Mouse (Mus musculus) midbrain, postnatal 0 days (tissue): ENCODE measurements around the gene Sdhaf3. TPM values are rescaled to one million over a fixed set of nuclear protein-coding genes. Genes with fewer than 3 reads are reported as not detected.
"Not testable (repeated sequence)": the region's sequence is repeated elsewhere in the genome, so short reads cannot be mapped to it uniquely, and the experiment has no call there.

Source experiments
- ATAC-seq: fragments of 200-750 bp; cut with Nextera tagmentation; 2 replicates; pipeline ENCODE4 v1.8.0; 2017; ENCODE audit warnings: moderate number of reproducible peaks, mild to moderate bottlenecking, moderate TSS enrichment, moderate library complexity; ENCODE audit not compliant: low FRiP score
- DNase-seq: peaks from one replicate; pipeline ENCODE4 v3.0.0-alpha.2; 2015; ENCODE audit warnings: low spot score
- H3K27ac ChIP-seq: fragments of 300-500 bp; sonication (generic); 2 replicates; pipeline ENCODE4 v1.5.1; 2014; ENCODE audit warnings: low read depth, mild to moderate bottlenecking, low read length, mixed read lengths
- H3K27me3 ChIP-seq: fragments of 300-500 bp; sonication (generic); 2 replicates; pipeline ENCODE4 v1.6.1; 2014; ENCODE audit warnings: low read length, control low read depth, mixed read lengths; ENCODE audit not compliant: insufficient read depth
- H3K36me3 ChIP-seq: fragments of 300-500 bp; sonication (generic); 2 replicates; pipeline ENCODE4 v1.6.1; 2014; ENCODE audit warnings: low read length, control low read depth, mixed read lengths; ENCODE audit not compliant: insufficient read depth
- H3K4me1 ChIP-seq: fragments of 300-500 bp; sonication (generic); 2 replicates; pipeline ENCODE4 v1.6.1; 2014; ENCODE audit warnings: mild to moderate bottlenecking, control low read depth, antibody characterized with exemption, low read length, mixed read lengths; ENCODE audit not compliant: insufficient read depth
- H3K4me2 ChIP-seq: fragments of 300-500 bp; sonication (generic); 2 replicates; pipeline ENCODE4 v1.6.1; 2014; ENCODE audit warnings: low read depth, mild to moderate bottlenecking, low read length, mixed read lengths; ENCODE audit not compliant: poor library complexity, severe bottlenecking
- H3K4me3 ChIP-seq: fragments of 300-500 bp; sonication (generic); 2 replicates; pipeline ENCODE4 v1.5.1; 2014; ENCODE audit warnings: low read depth, mild to moderate bottlenecking, low read length, moderate library complexity
- H3K9ac ChIP-seq: fragments of 300-500 bp; sonication (generic); replicated peaks from 2 replicates; pipeline ENCODE4 v1.6.1; 2014; ENCODE audit warnings: mild to moderate bottlenecking, low read length, moderate library complexity, mixed read lengths; ENCODE audit not compliant: poor library complexity, severe bottlenecking
- H3K9me3 ChIP-seq: fragments of 300-500 bp; sonication (generic); 2 replicates; pipeline ENCODE4 v1.6.1; 2016; ENCODE audit warnings: low read length, control low read depth
- CTCF ChIP-seq: IDR thresholded peaks from 2 replicates; pipeline ENCODE4 v1.5.1; 2016; ENCODE audit warnings: antibody characterized with exemption, mild to moderate bottlenecking
- WGBS: fragments of 180-500 bp; shearing (Covaris S2); extraction: QIAGEN DNeasy Blood & Tissue Kit; methylation state at CpG from one replicate; pipeline ENCODE4 v1.1.7; 2014; 5-methylcytosine and 5-hydroxymethylcytosine counted together
- polyA plus RNA-seq: library from polyadenylated mRNA; unstranded; fragments of >200 nt; fragmentation: Nextera tagmentation; extraction: Ambion mirVana; gene quantifications from 2 replicates; pipeline ENCODE4 v1.2.1, GENCODE M21; 2015
- total RNA-seq: library from RNA; depleted of rRNA; stranded (reverse); fragments of >200 nt; gene quantifications from 2 replicates; pipeline ENCODE4 v1.2.3, GENCODE M21; 2014

Sdhaf3 gene
- total and polyA plus RNA-seq, 2 experiments from 2014 or later, result 5.5 TPM

GRCm38 (mm10) chr6:6925264-6925663, 30.5 kb upstream of the Sdhaf3 start:
- Histone ChIP-seq H3K36me3 (no peaks in the 10 kb centered on the region), H3K27me3 (no peaks in the 10 kb centered on the region), H3K4me2 (no peak overlapping the region), H3K27ac (no peak overlapping the region), H3K4me1 (no peaks in the 10 kb centered on the region), H3K4me3 (no peak overlapping the region), H3K9me3 (no peaks in the 10 kb centered on the region), H3K9ac (no peak overlapping the region)
- ATAC-seq, result no peak
- TF ChIP-seq CTCF, result no peak
- WGBS, result 36% methylated on average over 1 of the region's 1 CpGs
- DNase-seq, result no peak

DNA sequence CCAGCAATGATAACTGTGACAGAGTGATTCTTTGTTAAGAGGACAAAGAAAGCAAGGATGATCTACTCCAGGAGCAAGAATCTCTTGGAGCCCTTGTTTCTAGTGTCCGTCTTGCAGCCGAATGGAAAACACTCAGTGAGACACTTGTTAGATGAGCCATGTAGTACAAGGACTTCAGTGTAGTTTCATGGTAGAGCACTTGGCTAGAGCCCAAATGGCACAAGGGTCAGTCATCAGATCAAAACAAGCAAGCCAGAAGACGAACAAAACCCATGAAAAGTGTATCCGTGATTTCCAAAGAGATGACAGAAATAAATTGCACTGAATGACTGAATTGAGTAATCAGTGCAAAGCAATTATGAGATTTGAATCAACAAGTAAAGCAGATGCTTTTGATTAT, 25.0 kb upstream of the Sdhaf3 start:
- 87% methylated on average over 4 of the region's 4 CpGs for WGBS
- Histone ChIP-seq H3K4me2 (no peak overlapping the region), H3K27ac (no peak overlapping the region), H3K36me3 (no peaks in the 10 kb centered on the region), H3K9me3 (no peaks in the 10 kb centered on the region), H3K4me3 (no peak overlapping the region), H3K4me1 (no peaks in the 10 kb centered on the region), H3K27me3 (no peaks in the 10 kb centered on the region), H3K9ac (no peak overlapping the region)
- no peak for DNase-seq
- ATAC-seq, result no peak
- no peak for TF ChIP-seq CTCF

GRCm38 (mm10) chr6:6931507-6931906, 24.3 kb upstream of the Sdhaf3 start:
- H3K36me3 ChIP-seq, result no peaks in the 10 kb centered on the region
- H3K27me3 ChIP-seq, result no peaks in the 10 kb centered on the region
- WGBS, result 67% methylated on average over 4 of the region's 4 CpGs
- no peak for DNase-seq
- peak; percentile 27; the same call in 1 of the 2 replicates for ATAC-seq
- no peak overlapping the region for H3K4me2 ChIP-seq
- H3K4me1 ChIP-seq, result no peaks in the 10 kb centered on the region
- no peak for TF ChIP-seq CTCF
- no peaks in the 10 kb centered on the region for H3K9me3 ChIP-seq
- no peak overlapping the region for H3K27ac ChIP-seq
- H3K4me3 ChIP-seq, result no peak overlapping the region
- H3K9ac ChIP-seq, result no peak overlapping the region

DNA sequence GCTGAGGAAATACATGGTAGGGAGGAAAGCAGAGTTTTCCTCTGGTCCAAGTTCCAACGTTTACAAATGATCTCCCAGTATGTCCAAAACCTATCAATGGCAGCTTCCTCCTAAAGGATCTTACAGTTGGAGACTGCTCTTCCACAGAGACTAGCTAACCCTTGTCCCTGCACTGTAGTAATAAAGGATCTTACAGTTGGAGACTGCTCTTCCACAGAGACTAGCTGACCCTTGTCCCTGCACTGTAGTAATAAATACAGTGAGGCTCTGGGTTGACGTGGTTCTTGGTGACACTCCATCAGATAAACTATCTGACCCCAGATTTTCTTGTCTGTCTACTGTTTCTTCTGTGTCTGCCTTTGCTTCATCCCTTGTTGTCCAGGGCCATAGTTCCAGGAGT, 15.0 kb upstream of the Sdhaf3 start:
- Histone ChIP-seq H3K36me3 (no peaks in the 10 kb centered on the region), H3K4me3 (no peak overlapping the region), H3K27ac (no peak overlapping the region), H3K4me1 (no peaks in the 10 kb centered on the region), H3K27me3 (no peaks in the 10 kb centered on the region), H3K9ac (no peak overlapping the region), H3K4me2 (no peak overlapping the region), H3K9me3 (no peaks in the 10 kb centered on the region)
- ATAC-seq (no peak), DNase-seq (no peak)
- WGBS, result 67% methylated on average over 2 of the region's 2 CpGs
- no peak for TF ChIP-seq CTCF

GRCm38 (mm10) chr6:6942813-6943212, 13.0 kb upstream of the Sdhaf3 start:
- no peak overlapping the region for H3K4me3 ChIP-seq
- H3K27ac ChIP-seq, result no peak overlapping the region
- no peak for DNase-seq
- no peak overlapping the region for H3K9ac ChIP-seq
- no peaks in the 10 kb centered on the region for H3K4me1 ChIP-seq
- no peak overlapping the region for H3K4me2 ChIP-seq
- no peaks in the 10 kb centered on the region for H3K9me3 ChIP-seq
- no peaks in the 10 kb centered on the region for H3K27me3 ChIP-seq
- H3K36me3 ChIP-seq, result no peaks in the 10 kb centered on the region
- no peak for ATAC-seq
- peak; percentile 22 for TF ChIP-seq CTCF
- 51% methylated on average over 6 of the region's 6 CpGs for WGBS

- Histone ChIP-seq H3K9ac (no peak overlapping the region), H3K4me1 (no peaks in the 10 kb centered on the region), H3K9me3 (no peaks in the 10 kb centered on the region), H3K4me2 (no peak overlapping the region), H3K4me3 (no peak overlapping the region), H3K36me3 (no peaks in the 10 kb centered on the region), H3K27ac (no peak overlapping the region), H3K27me3 (no peaks in the 10 kb centered on the region)
- WGBS, result 32% methylated on average over 1 of the region's 1 CpGs
- ATAC-seq (no peak), DNase-seq (no peak)
- TF ChIP-seq CTCF, result no peak
These were observed 8.2 kb upstream of the Sdhaf3 start for GRCm38 (mm10) chr6:6947650-6948049.

DNA sequence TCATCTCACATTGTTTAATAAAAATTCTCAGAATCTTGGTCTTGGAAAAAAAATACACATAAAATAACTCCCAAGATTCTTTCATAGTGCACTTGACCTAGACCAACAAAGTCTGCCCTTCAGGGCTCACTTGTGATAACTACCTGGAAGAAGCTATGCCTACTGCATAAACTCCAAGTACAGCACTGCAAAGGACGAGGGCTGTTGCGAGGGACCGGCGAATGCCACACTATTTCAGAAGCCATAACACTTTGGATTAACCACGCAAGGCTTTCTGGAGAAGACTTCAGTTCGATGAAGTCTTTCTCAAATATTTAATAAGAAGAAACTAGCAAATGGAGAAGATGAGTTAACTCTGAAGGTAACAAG, 425 bp upstream of the Sdhaf3 start:
- WGBS, result 39% methylated on average over 6 of the region's 6 CpGs
- DNase-seq (no peak), ATAC-seq (peak; percentile 54)
- Histone ChIP-seq H3K4me3 (peak overlapping the region; percentile 81), H3K9me3 (no peaks in the 10 kb centered on the region), H3K27ac (no peak overlapping the region), H3K36me3 (no peaks in the 10 kb centered on the region), H3K4me1 (no peaks in the 10 kb centered on the region), H3K27me3 (no peaks in the 10 kb centered on the region), H3K9ac (no peak overlapping the region), H3K4me2 (peak overlapping the region; percentile 56)
- TF ChIP-seq CTCF, result no peak

DNA sequence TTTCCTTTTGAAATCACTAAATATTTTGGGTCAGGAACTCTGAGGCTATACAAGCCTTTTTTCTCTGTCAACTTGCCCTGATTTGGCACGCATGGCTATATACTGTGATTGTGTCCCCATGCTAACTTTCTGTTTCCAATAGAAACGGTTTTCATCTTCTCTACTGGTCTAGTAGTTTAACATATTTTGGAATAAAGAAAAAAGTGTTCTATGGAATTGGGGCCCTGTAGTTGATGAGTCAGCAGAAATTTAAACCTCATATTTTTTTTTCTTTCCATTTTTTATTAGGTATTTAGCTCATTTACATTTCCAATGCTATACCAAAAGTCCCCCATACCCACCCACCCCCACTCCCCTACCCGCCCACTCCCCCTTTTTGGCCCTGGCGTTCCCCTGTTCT, 3.4 kb downstream of the Sdhaf3 start:
- H3K4me3 ChIP-seq, result not testable (repeated sequence)
- 90% methylated on average over 2 of the region's 4 CpGs for WGBS

More for the DNA sequence above, 3.4 kb downstream of the Sdhaf3 start:
- not testable (repeated sequence) for H3K9me3 ChIP-seq, H3K36me3 ChIP-seq, ATAC-seq, DNase-seq, H3K4me1 ChIP-seq, H3K9ac ChIP-seq, H3K27ac ChIP-seq, H3K27me3 ChIP-seq, H3K4me2 ChIP-seq
